Mouse (Mus musculus) urinary bladder, postnatal 25 days (tissue): Measurements from ENCODE around the gene Il1b.

Experiments used
- DNase-seq: peaks from one replicate; pipeline ENCODE4 v3.0.0; 2022; ENCODE audit warnings: low spot score

Il1b gene

DNA sequence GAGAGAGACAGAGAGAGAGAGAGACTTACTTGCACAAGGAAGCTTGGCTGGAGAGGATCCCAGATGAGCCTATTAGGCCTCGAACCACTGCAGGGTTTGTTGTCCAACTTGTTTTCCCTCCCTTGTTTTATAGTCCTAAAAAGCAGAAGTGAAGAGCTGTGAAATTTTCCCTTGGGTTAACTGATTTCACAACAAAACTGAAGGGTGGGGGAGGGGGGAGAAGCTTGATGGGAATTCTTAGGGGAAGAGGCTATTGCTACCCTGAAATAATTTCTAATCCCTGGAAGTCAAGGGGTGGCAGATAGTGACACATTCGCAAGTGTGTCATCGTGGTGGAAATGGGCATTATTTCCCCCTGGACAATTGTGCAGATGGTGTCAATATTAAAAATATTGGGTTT is at the start of gene Il1b:
Gene Il1b, minus strand, starts transcription at position 101 of the 400 bp plus-strand sequence.
- DNase-seq: no peak

DNA sequence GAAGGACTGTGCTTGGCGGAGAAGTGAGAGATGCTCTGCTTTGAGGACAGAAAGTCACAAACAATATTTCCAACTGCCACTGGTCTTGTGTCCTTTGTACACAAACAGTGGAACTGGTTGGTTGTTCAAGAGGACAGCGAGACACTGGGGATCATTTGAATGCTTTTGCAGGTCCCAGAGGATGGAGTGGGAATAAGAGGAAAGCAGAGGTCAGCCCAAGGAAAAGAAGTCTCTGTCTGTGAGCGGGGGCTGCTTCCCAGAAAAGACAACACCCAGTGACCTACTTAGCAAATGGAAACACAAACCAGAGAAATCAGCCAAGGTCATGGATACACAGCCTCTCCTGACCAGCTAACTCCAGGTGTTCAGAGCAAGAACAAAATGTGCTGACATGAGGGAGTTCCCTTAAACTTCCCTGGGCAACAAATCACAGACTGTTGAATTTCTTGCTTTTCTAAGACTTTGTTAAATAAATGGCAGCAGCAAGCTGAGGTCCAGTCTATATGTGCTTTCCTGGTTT is 48.5 kb upstream of the Il1b start:
- DNase-seq: no peak

DNA sequence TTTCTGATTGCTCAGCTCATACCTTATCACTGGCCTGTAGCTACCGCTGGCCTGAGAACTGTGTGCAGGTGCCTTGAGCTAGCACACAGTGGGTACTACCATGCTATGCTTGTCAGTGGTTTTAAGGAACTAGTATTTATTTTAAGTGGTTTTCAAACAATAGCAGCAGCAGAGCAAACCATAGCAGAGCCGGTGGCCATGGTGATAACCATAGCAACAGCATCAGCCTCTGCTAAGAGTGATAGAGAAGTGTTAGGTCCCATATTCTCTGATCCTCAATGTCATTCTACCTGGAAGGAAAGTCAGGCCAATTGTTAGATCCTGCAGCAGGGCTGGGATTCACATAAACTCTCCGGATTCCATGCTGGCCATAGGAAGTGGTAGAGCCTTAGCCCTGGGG is 43.7 kb upstream of the Il1b start:
- no peak for DNase-seq

DNA sequence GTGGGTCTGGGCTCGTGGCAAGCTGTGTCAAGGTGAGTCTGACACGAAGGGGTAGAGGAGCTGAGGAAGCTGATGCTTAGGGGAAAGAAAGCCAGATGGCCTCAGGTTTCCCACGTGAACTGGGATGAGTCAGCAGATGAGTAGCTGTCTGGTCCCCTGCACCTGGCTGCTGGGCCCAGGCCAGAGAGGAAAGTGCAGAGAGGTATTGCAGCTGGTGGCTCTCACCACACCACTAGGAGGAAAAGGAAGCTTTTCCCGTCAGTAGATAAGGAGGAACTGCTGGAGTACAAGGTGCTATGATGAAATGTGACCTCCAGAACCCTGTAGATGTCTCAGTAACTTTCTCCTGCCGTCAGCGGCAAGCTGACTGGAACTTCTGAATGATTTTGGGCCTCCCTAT is 42.5 kb upstream of the Il1b start:
- no peak for DNase-seq

DNA sequence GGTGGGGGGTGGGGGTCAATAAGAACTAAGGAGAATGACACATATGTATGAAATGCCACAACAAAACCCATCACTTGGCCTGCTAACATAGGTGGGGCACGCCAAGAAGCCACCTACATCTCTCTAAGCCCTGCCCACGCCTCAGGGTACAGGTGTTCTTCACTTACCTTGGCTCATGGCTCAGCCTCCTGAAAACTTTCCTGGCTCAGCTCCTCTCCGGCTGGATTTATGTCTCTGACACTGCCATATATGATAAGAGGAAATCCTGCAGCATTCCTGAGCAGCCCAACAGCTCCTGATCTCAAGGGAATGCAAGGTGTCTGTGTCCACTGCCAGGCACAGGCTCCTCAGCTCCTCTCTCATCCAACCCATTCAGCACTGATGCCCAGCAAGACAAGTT is 40.7 kb upstream of the Il1b start:
- DNase-seq: no peak

DNA sequence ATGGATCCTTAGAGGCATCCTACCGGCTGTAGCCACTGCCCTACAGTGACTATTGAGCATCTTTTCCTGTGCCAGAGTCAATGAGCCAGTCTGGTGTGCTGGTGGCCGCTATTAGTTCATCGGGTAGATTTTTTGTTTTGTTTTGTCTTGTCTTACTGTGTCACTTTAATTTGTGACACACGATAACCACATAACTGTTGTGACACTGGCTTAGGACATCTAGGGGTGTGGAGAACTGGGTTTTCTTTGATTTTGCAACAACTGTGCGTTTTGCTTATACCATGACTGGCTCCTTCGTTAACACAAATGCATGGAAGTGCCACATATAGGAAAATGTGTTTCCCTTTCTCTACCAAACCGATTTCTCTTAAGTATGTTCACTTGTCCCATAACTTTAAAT is 39.4 kb upstream of the Il1b start:
- no peak for DNase-seq

DNA sequence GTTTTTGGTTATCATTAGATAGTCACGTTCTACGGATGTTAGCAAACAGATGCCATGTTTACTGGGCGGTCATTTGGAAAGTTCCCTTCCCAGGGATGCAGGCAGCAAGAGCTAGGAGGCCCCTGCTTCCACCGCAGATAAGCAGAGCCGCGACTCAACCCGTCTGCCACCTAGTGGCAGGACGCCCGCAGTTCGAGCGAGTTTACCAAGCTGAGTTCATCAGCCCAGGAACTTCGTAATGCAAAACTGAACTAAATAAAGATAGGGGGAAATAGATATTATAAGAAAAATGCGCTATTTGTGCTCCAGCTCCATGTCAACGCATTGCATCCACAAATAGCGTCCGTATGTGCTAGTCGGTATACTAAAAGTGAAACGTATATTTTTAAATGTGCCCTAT is 37.5 kb upstream of the Il1b start:
- DNase-seq: peak; percentile 67

DNA sequence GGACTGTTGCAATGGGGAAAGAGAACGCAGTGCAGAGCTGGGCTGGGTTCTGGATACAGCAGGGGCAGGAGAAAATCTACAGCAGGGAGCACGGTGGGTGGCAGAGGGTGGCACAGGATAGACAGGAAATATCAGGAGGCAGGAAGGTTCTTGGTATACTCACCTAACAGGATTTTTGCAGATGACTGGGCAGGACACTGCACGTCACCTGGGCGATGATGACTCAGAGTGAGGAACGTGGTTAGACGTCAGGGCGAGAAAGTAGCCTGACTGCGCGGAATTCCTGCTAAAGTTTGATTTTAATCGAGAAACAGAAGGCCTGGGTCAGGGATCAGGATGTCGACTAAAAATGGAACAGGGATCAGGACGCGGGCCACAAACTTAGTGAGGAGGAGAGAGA is 36.7 kb upstream of the Il1b start:
- peak; percentile 16 for DNase-seq

DNA sequence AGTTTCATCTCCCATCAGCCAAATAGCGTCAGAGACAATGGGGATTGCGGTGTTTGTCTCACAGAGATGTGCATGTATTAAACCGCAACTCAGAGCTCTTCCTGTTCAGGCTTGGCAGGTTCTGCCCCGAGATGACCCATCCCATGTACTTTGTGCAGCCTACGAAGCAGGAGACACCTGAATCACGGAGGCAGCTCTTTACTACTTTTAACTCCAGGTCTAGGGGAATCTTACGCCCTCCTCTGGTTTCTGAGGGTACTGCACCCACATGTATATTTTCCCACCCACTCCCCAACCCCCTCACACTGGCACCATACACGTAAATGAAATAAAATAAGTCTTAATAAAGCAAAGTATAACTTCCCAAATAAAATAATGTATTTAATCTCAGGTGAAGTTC is 35.6 kb upstream of the Il1b start:
- no peak for DNase-seq

DNA sequence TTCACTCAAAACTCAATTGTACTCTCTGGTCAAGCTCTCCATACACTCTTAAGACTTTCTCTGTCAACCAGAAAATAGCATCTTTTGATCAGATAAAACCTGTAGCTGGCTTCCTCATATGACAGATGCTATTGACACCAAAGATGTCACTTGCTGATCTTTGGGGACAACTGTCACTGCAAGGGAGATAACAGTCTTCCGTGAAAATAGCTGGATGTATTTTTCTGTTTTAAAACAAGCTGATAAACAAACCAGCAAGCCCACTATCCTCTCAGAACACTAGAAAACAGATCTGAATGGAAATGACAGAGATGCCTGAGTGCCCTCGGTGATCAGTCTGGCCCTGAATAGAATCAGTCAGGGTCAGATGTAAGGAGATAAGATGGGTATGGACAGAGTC is 32.8 kb upstream of the Il1b start:
- DNase-seq: no peak

DNA sequence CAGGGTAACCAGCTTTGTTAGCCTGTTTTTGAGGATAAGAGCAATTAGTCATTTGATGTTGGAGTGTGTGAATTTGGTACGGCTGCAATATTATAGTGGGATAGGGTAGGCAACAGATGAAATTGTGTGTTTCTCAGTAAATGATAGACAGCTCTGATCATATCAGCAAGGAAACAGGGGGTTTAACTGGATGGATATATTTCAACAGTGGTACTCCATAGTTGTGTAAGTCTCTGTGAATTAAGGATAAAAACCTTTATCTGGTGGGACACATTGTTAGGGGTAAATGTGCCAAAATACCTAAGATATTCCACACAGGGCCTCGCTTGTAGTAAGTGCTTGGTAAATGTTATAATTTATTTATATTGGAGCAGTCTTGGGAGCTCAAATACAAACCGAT is 31.4 kb upstream of the Il1b start:
- DNase-seq: no peak

DNA sequence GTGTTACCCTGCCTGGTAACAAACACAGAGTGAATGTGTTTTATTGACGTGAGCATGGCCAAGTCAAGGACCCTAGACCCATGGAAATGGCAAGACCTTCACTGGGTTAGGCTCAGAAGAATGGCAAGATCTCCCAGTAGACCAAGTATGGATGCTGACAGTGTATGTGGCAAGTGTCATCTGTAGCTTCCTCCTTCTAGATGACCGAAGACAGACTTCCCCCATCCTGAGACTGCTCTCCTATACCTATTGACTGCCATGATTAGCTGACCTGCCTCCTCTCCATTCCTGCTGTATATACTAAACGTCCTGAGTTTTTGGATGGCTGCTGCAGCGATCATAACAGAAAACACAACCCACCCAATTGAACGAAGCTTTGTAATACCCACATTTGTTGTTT is 30.9 kb upstream of the Il1b start:
- no peak for DNase-seq

DNA sequence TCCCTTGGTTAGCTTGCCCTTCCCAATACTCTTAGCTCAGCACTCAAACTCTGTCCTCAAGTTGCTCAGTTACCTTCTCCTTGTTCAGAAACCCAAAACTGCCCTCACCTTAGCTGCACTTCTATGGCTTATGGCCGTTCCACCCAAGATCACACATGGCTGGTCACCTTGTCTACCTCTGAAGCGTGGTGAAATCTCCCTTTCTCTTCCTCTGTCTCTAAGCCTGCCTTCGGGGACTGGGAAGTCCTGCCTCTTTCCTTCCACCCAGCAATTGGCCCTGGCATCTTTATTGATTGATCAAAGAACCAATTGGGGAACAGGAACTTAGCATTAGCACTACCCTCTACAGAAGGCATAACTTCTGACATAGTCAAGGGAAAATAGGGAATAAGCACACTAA is 27.2 kb upstream of the Il1b start:
- no peak for DNase-seq

DNA sequence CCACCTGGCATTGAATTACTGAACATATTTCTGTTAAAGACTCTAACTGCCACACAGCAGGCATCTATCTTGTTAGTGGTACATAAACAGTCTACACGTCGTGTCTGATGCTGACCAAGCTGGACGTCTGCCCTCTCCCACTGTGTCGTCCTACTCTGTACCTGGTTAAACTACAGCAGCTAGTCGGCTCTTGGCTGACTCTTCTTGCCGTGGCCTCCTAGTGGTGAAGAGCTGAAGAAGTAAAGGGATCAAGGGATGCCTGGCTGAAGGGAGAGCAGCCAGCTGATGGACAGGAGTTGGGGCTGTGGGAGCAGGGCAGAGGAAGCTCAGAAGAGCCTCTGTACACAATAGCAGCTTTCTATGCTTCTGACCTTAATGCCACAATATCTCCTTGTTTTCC is 22.6 kb upstream of the Il1b start:
- DNase-seq: no peak

DNA sequence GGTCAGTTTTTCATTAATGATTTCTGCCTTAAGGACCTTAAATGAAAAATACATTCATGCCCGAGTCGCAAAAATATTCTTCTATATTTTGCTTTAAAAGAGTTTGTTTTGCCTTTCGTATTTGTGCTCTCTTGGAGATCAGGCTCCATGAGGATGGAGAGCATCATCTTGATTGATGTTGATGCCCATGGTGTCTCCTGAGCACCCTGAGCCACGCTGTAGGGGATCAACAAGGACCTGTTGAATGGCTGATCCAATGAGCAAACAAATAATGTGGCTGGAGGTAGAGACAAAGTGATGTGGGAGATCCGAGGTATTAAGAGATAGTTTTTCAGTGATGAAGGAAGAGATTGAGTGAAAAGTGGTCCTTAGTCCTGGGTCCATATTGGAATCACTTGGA is 19.2 kb upstream of the Il1b start:
- DNase-seq: no peak

DNA sequence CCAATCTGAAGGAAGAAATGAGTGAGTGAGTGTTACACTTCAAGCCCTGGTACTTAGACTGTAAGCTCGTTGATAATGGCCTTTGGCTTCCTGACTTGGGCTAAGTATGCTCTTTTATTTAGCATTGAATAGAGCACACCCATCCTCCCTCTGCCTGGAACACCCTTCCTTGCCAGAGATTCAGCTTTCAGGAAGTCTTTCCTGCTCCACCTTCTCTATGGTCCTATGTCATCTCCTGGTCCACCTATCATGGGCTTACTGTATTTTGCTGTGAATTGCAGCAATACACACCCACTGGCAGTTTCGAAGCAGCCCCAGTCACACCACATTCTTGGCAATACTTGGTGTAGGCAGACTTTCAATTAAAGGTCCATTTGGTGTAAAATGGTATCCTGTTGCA is 18.4 kb upstream of the Il1b start:
- no peak for DNase-seq

DNA sequence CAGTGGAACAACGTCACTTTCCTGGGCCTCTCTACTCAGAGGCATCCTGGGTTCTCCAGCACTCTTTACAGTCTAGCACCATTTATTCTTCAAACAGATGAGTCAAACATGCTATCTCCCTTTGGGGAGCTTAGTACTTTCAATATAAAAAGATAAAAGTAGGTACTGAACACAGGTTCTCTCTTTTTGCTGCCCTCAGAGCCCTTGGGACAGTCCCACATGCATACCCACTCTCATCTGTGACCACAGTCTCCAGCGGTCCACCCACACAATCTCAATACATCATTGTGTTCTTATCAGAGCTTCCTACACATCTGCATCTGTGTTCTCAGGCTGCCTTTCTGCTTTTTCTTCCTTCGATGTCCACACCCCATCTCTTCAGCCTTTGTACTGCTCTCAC is 14.4 kb upstream of the Il1b start:
- DNase-seq: no peak

DNA sequence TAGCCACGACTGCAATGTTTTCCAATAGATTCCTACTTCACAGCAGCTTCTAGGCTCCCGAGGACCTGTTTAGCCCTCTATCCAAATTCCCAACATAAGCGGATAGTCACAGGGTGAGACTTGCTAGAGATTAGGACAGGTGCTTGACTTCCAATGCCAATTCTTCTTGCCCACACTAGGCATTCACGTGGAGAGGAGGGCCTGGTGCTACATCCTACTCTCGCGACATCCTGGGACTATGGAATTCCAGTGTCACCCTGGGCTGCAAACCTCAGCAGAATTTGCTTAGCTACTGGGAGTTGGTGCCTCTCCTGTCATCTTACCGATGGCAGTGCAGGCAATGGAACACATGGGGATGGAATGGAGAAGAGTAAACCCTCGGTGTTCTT is 13.3 kb upstream of the Il1b start:
- no peak for DNase-seq

DNA sequence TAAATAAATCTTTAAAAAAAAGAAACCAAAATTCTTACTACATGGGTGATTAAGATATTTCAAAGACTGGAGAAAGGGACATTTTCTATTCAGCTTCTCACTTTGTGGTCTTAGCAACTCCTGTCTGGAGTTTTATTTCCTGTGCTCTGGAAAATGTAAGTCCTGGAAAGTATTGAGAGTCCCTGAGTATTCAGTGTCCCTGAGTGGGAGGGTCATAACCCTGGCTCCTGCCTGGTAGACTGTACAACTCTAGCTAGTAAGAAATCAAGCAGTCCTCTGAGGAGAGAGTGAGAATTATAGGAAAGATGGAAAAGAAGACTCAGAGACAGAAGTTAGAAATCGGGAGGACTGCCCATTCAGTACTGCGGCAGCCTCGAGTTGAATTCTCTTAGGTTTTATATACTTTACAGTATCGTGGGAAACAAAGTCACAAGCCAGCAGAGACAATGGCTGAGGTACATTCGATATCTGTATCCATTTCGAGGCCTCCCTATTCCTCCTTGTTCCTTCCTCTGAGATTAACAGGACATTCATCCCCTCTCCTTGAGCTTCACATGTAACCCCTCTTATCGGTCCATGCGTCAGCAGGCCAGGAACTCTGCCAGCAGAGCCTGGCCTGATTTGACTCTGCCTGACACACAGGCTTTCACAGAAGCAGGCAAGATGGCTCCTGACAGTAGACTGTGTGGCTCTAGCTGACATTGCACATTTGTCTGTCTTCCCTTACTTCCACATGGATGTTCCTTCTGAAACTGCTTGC is 12.8 kb upstream of the Il1b start:
- DNase-seq: no peak

DNA sequence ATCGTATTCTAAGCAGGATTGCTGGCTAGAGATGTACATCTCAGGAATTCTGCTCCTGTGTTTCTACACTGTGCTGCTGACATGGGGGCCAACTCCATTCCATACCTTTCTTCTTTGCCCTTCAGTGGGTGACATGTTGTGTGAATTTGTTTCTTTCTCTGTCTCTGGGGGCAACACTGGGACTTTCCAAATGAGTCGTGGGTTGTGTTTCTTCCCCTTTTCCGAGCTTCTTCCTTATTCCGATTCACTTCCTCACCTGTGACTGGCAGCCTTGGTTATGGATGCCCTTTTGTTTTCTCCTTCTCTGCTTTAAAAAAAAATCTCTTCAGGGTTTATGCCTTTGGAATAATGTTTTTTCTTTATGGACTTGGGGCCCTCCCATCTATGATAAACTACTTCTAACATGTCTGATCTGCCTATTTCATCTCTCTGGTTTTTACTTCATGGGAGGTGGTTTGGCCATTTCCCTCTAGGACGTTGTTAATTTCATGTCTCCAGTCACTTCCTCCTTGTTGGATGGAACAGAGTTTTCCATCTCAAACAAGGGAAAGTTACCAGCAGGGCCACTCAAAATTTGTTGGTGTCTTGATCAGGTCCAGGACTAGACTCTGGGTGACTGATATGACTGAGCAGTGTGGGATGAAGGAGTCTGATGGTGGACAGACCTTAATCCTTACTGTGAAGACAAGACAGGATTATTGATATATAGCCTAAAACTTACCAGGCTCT is 10.0 kb upstream of the Il1b start:
- DNase-seq: no peak

DNA sequence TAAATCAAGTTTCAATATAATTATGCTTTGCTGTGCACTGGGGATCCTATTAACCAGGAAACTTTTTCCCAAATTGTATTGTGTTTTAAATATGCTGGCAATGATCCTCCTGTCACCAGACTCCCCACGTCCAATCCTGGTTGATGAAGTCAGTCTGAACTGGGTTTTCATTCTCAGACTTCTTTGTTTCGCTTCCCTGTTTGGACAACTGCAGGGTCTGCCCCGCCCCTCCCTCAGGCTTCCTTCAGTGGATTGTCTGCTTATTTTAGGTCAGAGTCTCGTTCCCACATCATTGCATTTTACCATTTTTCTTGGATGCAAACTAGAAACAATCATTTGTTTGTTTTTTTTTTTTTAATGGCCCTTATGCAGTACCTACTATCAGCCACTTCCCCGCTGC is 9.3 kb upstream of the Il1b start:
- no peak for DNase-seq

DNA sequence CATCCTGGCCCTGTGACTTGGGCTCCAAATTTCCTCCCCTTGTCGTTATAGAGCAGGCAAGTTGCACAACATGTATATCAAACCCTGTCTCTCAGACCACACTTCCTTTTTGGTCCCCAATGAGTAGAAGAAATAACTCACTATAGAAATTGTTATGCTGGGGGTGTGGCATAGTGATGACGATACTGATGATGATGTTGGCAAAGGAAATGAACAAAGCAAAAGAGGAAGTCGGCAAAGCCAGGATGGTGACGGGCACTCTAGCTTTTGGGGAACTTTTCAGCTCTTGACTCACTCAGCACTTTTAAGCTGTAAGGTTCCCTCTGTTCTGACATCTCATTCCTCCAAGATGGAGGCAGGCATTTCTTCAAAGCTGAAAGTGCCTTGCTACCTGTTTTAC is 2.4 kb upstream of the Il1b start:
- DNase-seq: no peak

DNA sequence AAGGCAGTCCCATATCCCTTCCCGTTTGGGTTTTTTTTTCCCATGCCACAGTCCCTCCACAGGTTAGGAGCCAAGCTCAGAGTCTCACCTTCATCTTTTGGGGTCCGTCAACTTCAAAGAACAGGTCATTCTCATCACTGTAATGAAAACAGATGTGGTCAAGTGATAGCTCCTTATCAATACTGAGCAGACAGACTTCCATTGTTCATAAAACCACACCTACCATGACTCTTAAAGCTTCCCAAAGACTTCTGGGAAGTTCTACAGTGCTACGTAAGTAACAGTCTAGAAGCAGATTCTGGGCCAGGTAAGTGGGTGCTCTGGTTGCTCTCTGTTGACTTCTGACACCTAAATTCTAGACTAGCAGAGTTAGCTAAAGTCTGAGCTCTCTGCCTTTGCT is 1.3 kb downstream of the Il1b start:
- no peak for DNase-seq

DNA sequence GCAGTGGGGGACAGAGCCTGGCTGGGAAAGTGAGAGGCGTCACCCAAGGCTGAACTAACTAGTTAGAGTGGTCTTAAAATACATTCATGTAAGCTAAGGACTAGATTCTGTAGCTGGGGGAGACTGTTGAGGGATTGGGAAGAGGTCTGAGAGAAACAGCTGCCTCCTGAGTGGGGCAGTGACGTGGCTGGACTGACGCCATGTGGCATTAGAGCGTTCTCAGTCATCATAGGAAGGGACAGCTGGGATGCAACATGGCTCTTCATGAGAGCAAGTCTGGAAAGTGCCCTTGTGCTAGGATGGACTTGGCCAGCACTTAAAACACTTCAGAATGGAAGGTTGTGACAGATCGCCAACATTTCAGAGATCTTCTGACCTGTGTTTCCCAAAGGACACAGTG is 2.1 kb downstream of the Il1b start:
- DNase-seq: no peak
